Mouse (Mus musculus) central nervous system, embryonic 18 days (tissue): Measurements from ENCODE around the gene Sirt3. TPM values are rescaled to one million over a fixed set of nuclear protein-coding genes. Genes with fewer than 3 reads are reported as not detected.

Experiments used
- polyA plus RNA-seq: library from polyadenylated mRNA; depleted of rRNA; stranded (reverse); fragments of >200 nt; gene quantifications from 2 replicates; pipeline ENCODE4 v1.2.3, GENCODE M21; 2012; rRNA removed

The Sirt3 gene
- polyA plus RNA-seq = 57.5 and 62.3 TPM in 2 replicates

GRCm38 (mm10) chr7:140881696-140882468, at the start of gene Sirt3, which contains the start of gene Psmd13:
Sirt3 (minus strand) TSS chr7:140882309.
Psmd13 (plus strand) TSS chr7:140881968.

GRCm38 (mm10) chr7:140920418-140921029, 38.4 kb upstream of the Sirt3 start, which contains the start of gene Nlrp6:
Nlrp6 (plus strand) TSS chr7:140920902.

GRCm38 (mm10) chr7:140900220-140900619, 18.1 kb upstream of the Sirt3 start, which contains the start of gene Cox8b:
Cox8b (minus strand) TSS chr7:140900446.

GRCm38 (mm10) chr7:140857550-140858505, 24.3 kb downstream of the Sirt3 start, which contains the start of gene Bet1l:
Bet1l (minus strand) TSS chr7:140857577.

GRCm38 (mm10) chr7:140856785-140857549, 25.1 kb downstream of the Sirt3 start, which contains the start of gene Ric8a:
Ric8a (plus strand) TSS chr7:140856957.

GRCm38 (mm10) chr7:140855860-140856784, 26.0 kb downstream of the Sirt3 start, which contains the start of gene Gm45785:
Gm45785 (minus strand) TSS chr7:140856331.

GRCm38 (mm10) chr7:140847755-140848580, 34.1 kb downstream of the Sirt3 start, which contains the start of gene Odf3:
Odf3 (plus strand) TSS chr7:140847805.

GRCm38 (mm10) chr7:140844905-140845665, 37.0 kb downstream of the Sirt3 start, which contains the start of gene Scgb1c1:
Scgb1c1 (plus strand) TSS chr7:140845547.

GRCm38 (mm10) chr7:140834968-140835757, 46.9 kb downstream of the Sirt3 start, which contains the start of gene Urah:
Urah (plus strand) TSS chr7:140835018.

GRCm38 (mm10) chr7:140821653-140822329, 60.3 kb downstream of the Sirt3 start, which contains the start of gene Zfp941:
Zfp941 (minus strand) TSS chr7:140822178.

Other genes with a start within 250 kb of the Sirt3 start
- gene Olfr53, start 235.9 kb downstream of the Sirt3 start, polyA plus RNA-seq = not detected in 2 replicates
- gene Olfr539, start 222.4 kb downstream of the Sirt3 start, polyA plus RNA-seq = 0.01 TPM in 2 replicates
- not detected in 2 replicates for gene Olfr45, start 200.4 kb downstream of the Sirt3 start, polyA plus RNA-seq
- not detected in 2 replicates for gene Olfr541, start 185.0 kb downstream of the Sirt3 start, polyA plus RNA-seq
- not detected in 2 replicates for gene Cyp2e1, start 118.6 kb downstream of the Sirt3 start, polyA plus RNA-seq
- gene Syce1, start 94.5 kb downstream of the Sirt3 start, polyA plus RNA-seq = 0.26 and 0.66 TPM in 2 replicates
- 11.1 and 13.3 TPM in 2 replicates for gene Zfp941, start 60.1 kb downstream of the Sirt3 start, polyA plus RNA-seq
- 0.24 and 1.4 TPM in 2 replicates for gene Urah, start 47.3 kb downstream of the Sirt3 start, polyA plus RNA-seq
- gene Scgb1c1, start 36.8 kb downstream of the Sirt3 start, polyA plus RNA-seq = 0.25 TPM in 1 of 2 replicates, not detected in the other
- 0.12 and 0.16 TPM in 2 replicates for gene Odf3, start 34.5 kb downstream of the Sirt3 start, polyA plus RNA-seq
- 0.24 and 0.28 TPM in 2 replicates for gene Gm45785, start 26.0 kb downstream of the Sirt3 start, polyA plus RNA-seq
- gene Ric8a, start 25.4 kb downstream of the Sirt3 start, polyA plus RNA-seq = 103 and 106 TPM in 2 replicates
- 33.4 and 36.0 TPM in 2 replicates for gene Bet1l, start 24.7 kb downstream of the Sirt3 start, polyA plus RNA-seq
- 140 and 147 TPM in 2 replicates for gene Psmd13, start 341 bp downstream of the Sirt3 start, polyA plus RNA-seq
- gene Cox8b, start 18.1 kb upstream of the Sirt3 start, polyA plus RNA-seq = 3.9 TPM in 1 of 2 replicates, not detected in the other
- 0.59 and 0.66 TPM in 2 replicates for gene Nlrp6, start 38.6 kb upstream of the Sirt3 start, polyA plus RNA-seq
- 9.8 and 11.2 TPM in 2 replicates for gene Pgghg, start 59.1 kb upstream of the Sirt3 start, polyA plus RNA-seq
- 0.48 and 7.3 TPM in 2 replicates for gene Ifitm5, start 68.0 kb upstream of the Sirt3 start, polyA plus RNA-seq
- gene Gm45717, start 73.6 kb upstream of the Sirt3 start, polyA plus RNA-seq = 0.21 TPM in 1 of 2 replicates, not detected in the other
- 139 and 160 TPM in 2 replicates for gene Ifitm2, start 73.7 kb upstream of the Sirt3 start, polyA plus RNA-seq
- 33.6 and 57.6 TPM in 2 replicates for gene Ifitm1, start 84.9 kb upstream of the Sirt3 start, polyA plus RNA-seq
- gene Ifitm3, start 128.5 kb upstream of the Sirt3 start, polyA plus RNA-seq = 43.6 and 46.5 TPM in 2 replicates
- gene Ifitm6, start 135.6 kb upstream of the Sirt3 start, polyA plus RNA-seq = 0.56 and 0.82 TPM in 2 replicates
- not detected in 2 replicates for gene Gm17387, start 146.8 kb upstream of the Sirt3 start, polyA plus RNA-seq
- 186 and 189 TPM in 2 replicates for gene B4galnt4, start 178.8 kb upstream of the Sirt3 start, polyA plus RNA-seq
- gene Pkp3, start 195.9 kb upstream of the Sirt3 start, polyA plus RNA-seq = 0.04 and 1.6 TPM in 2 replicates
- gene Sigirr, start 218.3 kb upstream of the Sirt3 start, polyA plus RNA-seq = 2.3 and 2.5 TPM in 2 replicates
- gene Ano9, start 235.5 kb upstream of the Sirt3 start, polyA plus RNA-seq = 0.92 and 1.00 TPM in 2 replicates
- gene Ptdss2, start 240.1 kb upstream of the Sirt3 start, polyA plus RNA-seq = 57.7 and 58.1 TPM in 2 replicates